Mouse (Mus musculus) pancreas, adult 10 weeks (tissue): Measurements from ENCODE around the gene Pik3r1. TPM values are rescaled to one million over a fixed set of nuclear protein-coding genes. Genes with fewer than 3 reads are reported as not detected.

Experiments
- polyA plus RNA-seq: library from polyadenylated mRNA; stranded (reverse); fragments of 350-450 nt; fragmentation: Illumina TruSeq; extraction: RNeasy Lipid Tissue Mini Kit (QIAGEN cat#74804); gene quantifications from one replicate; pipeline ENCODE4 v1.2.3, GENCODE M21; 2015; ENCODE audit warnings: low read depth, low replicate concordance; ENCODE audit not compliant: insufficient read depth

Pik3r1 gene
- 7.6 TPM for polyA plus RNA-seq

GRCm38 (mm10) chr13:101767809-101768629, at the start of gene Pik3r1:
TSS of gene Pik3r1 (minus strand) at chr13:101768217.

